Mouse (Mus musculus) ES-E14 (cell line): ENCODE data around the gene Bloc1s6.

Experiments used
- CHD2 ChIP-seq: IDR thresholded peaks from 2 replicates; pipeline ENCODE4 v1.6.1; 2014; ENCODE audit warnings: mild to moderate bottlenecking, low read depth, low read length, inconsistent platforms
- MAFK ChIP-seq: IDR thresholded peaks from 2 replicates; pipeline ENCODE4 v1.6.1; 2014; ENCODE audit warnings: mild to moderate bottlenecking, low read depth, low read length, inconsistent platforms; ENCODE audit not compliant: insufficient read depth
- ZC3H11A ChIP-seq: IDR thresholded peaks from 2 replicates; pipeline ENCODE4 v1.6.1; 2012; ENCODE audit warnings: low read depth, mild to moderate bottlenecking, inconsistent platforms, low read length, borderline replicate concordance
- ZNF384 ChIP-seq: IDR thresholded peaks from 2 replicates; pipeline ENCODE4 v1.6.1; 2012; ENCODE audit warnings: low read depth, low read length, inconsistent platforms

DNA sequence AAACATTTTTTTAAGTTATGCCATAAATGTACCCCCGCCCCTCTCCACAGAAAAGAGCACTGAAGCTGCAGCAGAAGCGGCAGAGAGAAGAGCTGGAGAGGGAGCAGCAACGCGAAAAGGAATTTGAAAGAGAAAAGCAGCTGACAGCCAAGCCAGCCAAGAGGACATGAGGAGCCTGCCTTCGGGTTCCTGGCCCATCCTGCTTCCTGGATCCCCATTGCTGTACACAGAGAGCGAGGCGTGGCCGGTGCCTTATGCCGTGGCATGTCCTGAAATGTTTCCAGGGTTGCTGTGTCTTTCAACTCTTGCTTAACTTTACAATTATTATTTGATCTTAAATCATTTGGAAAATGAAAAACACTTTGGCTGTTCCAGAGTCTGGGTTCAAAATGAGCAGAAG lies 8.2 kb downstream of the Bloc1s6 start:
- TF ChIP-seq CHD2, result no peak
- TF ChIP-seq MAFK, result no peak
- TF ChIP-seq ZNF384, result no peak
- TF ChIP-seq ZC3H11A, result no peak
